Mouse (Mus musculus): ENCODE results near the gene Celf1. TPM values are rescaled to one million over a fixed set of nuclear protein-coding genes. Genes with fewer than 3 reads are reported as not detected.

Celf1 gene
- total and polyA plus RNA-seq, 3 experiments = 29.7 to 69.7 (median 52.8) TPM

DNA sequence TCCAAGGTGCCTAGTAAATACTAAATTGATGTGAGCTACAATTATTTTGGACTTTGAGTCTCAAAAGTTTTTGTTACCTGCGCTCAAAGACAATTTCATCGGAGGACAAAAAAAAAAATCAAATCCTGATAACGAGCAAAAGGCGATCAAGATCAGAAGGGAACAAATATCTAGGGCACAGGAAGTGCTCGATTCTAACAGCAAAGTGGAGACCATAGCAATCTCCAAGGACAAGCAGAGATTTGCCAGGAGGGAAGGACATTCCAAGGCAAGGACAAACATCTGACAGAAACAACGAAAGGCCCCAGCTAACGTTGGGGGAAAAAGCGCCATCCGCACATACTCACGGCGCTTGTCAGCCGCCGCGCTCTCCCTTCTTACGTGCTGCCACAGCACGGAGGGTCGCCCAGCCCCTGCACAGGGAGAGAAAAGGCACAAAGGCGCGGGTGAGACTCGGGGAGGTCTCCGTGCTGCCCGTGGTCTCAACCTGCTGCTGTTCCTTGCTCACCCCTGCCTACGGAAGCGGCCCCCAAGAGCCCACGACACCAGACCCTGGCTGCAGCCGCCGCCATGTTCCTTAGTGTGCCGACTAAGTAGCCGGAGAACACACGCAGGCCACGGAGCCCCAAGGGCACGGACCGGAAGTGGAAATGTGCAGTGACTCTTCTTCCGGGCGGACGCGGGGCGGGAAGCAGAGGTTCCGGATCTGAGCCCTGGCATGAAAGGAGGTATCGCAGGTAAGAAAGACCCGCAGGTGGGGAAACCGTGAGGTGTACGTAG, 35.9 kb upstream of the Celf1 start, which contains the start of the genes Kbtbd4 and Ndufs3 (continued):
- no peak for TF ChIP-seq ZC3H11A (IDR thresholded peaks at IDR 0.05; ENCODE audit: low read depth, low read length)
- TF ChIP-seq CHD2 (IDR thresholded peaks at IDR 0.05; ENCODE audit: low read length) = peak; percentile 77
- TF ChIP-seq TBP (conservative IDR thresholded peaks at IDR 0.05; ENCODE audit: low read depth, low read length) = peak; percentile 74; the same call in 1 of the 2 replicates
- TF ChIP-seq UBTF (IDR thresholded peaks at IDR 0.05; ENCODE audit: low read depth, low read length) = no peak
- TF ChIP-seq CHD1 (IDR thresholded peaks at IDR 0.05; ENCODE audit: low read depth, low read length) = 0 out of 2 replicates have a peak, but pooled peaks have one; percentile 59
- no peak for TF ChIP-seq CTCF (conservative IDR thresholded peaks at IDR 0.05 in 1 of 2, IDR thresholded peaks at IDR 0.05 in 1 of 2; ENCODE audit: low read depth in 2 of 2, low read length in 2 of 2)
- peak; percentile 91; the same call in 1 of the 2 replicates for TF ChIP-seq KAT2A (IDR thresholded peaks at IDR 0.05; ENCODE audit: insufficient replicate concordance, low read length)
- TF ChIP-seq ZMIZ1 (IDR thresholded peaks at IDR 0.05; ENCODE audit: low read depth, low read length) = peak; percentile 95
- 0 out of 2 replicates have a peak, but pooled peaks have one; percentile 73 for TF ChIP-seq POLR2AphosphoS2 (IDR thresholded peaks at IDR 0.05; ENCODE audit: low read depth, low read length)
- TF ChIP-seq MAZ (IDR thresholded peaks at IDR 0.05; ENCODE audit: low read depth, low read length) = peak; percentile 63; the same call in 1 of the 2 replicates

GRCm38 (mm10) chr2:90904856-90905224, 35.3 kb upstream of the Celf1 start:
- TF ChIP-seq HCFC1 (IDR thresholded peaks at IDR 0.05; ENCODE audit: low read depth, low read length) = no peak
- TF ChIP-seq MXI1 (IDR thresholded peaks at IDR 0.05; ENCODE audit: low read depth, low read length) = peak; percentile 16; the same call in 1 of the 2 replicates
- no peak for TF ChIP-seq MAZ (IDR thresholded peaks at IDR 0.05; ENCODE audit: low read depth, low read length)
- peak overlapping the region; percentile 81 to 100 (median 95) for H3K4me3 ChIP-seq (replicated peaks in 1 of 3; ENCODE audit: low read depth in 2 of 3, low read length in 2 of 3, poor library complexity in 1 of 3)
- no peaks in the 10 kb centered on the region for H3K27me3 ChIP-seq (replicated peaks)
- H3K4me2 ChIP-seq (ENCODE audit: insufficient read depth, low read depth, poor library complexity, severe bottlenecking) = peak overlapping the region; percentile 97
- peak overlapping the region; percentile 69 for H3K9ac ChIP-seq (ENCODE audit: insufficient read depth, low read depth)
- in situ Hi-C loops (cut with MboI; ENCODE audit: low pct_ligation_motif_present, low pct_unique_long_range_greater_than_20kb, low sequenced_read_pairs) = no loop called here
- no peak overlapping the region for H3K27ac ChIP-seq (ENCODE audit: insufficient read depth, low read depth)
- no peaks in the 10 kb centered on the region for H3K9me3 ChIP-seq (replicated peaks; ENCODE audit: low read length)
- dilution Hi-C loops (cut with MboI; ENCODE audit: extremely low pct_ligation_motif_present, extremely low pct_unique_long_range_greater_than_20kb, low sequenced_read_pairs) = no loop called here
- peak; percentile 67 for DNase-seq (ENCODE audit: extremely low read depth)
- H3K36me3 ChIP-seq (replicated peaks in 1 of 2; ENCODE audit: control insufficient read depth in 1 of 2, insufficient read depth in 1 of 2, low read length in 1 of 2) = peaks cover 38 to 67% of the 10 kb centered on the region in 2 experiments
- H3K79me2 ChIP-seq (replicated peaks; ENCODE audit: control insufficient read depth, extremely low read depth, insufficient read depth, poor library complexity, severe bottlenecking) = peaks cover 29% of the 10 kb centered on the region
- H3K4me1 ChIP-seq (ENCODE audit: control insufficient read depth in 1 of 2, insufficient read depth in 2 of 2) = peaks cover 9 to 38% of the 10 kb centered on the region in 2 experiments

- peaks cover 49 to 72% of the 10 kb centered on the region in 2 experiments for H3K36me3 ChIP-seq (replicated peaks in 1 of 2; ENCODE audit: control insufficient read depth in 1 of 2, insufficient read depth in 1 of 2, low read length in 1 of 2)
- peaks cover 9 to 40% of the 10 kb centered on the region in 2 experiments for H3K4me1 ChIP-seq (ENCODE audit: control insufficient read depth in 1 of 2, insufficient read depth in 2 of 2)
- H3K9me3 ChIP-seq (replicated peaks; ENCODE audit: low read length) = no peaks in the 10 kb centered on the region
- DNase-seq (ENCODE audit: extremely low read depth) = no peak
- no peak overlapping the region for H3K4me3 ChIP-seq (replicated peaks in 1 of 3; ENCODE audit: low read depth in 2 of 3, low read length in 2 of 3, poor library complexity in 1 of 3)
- H3K79me2 ChIP-seq (replicated peaks; ENCODE audit: control insufficient read depth, extremely low read depth, insufficient read depth, poor library complexity, severe bottlenecking) = peaks cover 32% of the 10 kb centered on the region
- H3K27ac ChIP-seq (ENCODE audit: insufficient read depth, low read depth) = no peak overlapping the region
- no peak overlapping the region for H3K4me2 ChIP-seq (ENCODE audit: insufficient read depth, low read depth, poor library complexity, severe bottlenecking)
- no peak for TF ChIP-seq MAZ (IDR thresholded peaks at IDR 0.05; ENCODE audit: low read depth, low read length)
- TF ChIP-seq JUN (IDR thresholded peaks at IDR 0.05; ENCODE audit: insufficient read depth, low read depth, low read length) = no peak
- no peak for TF ChIP-seq ZC3H11A (IDR thresholded peaks at IDR 0.05; ENCODE audit: low read depth, low read length)
- no peak for TF ChIP-seq ZMIZ1 (IDR thresholded peaks at IDR 0.05; ENCODE audit: low read depth, low read length)
- TF ChIP-seq MAX (IDR thresholded peaks at IDR 0.05; ENCODE audit: low read length) = no peak
- dilution Hi-C loops (cut with MboI; ENCODE audit: extremely low pct_ligation_motif_present, extremely low pct_unique_long_range_greater_than_20kb, low sequenced_read_pairs) = no loop called here
- H3K27me3 ChIP-seq (replicated peaks) = no peaks in the 10 kb centered on the region
- no peak overlapping the region for H3K9ac ChIP-seq (ENCODE audit: insufficient read depth, low read depth)
- in situ Hi-C loops (cut with MboI; ENCODE audit: low pct_ligation_motif_present, low pct_unique_long_range_greater_than_20kb, low sequenced_read_pairs) = no loop called here
These were observed 33.5 kb upstream of the Celf1 start for GRCm38 (mm10) chr2:90906721-90907120.
